ENCODE assay signal across 8 mouse cellular contexts in the genomic region with DNA sequence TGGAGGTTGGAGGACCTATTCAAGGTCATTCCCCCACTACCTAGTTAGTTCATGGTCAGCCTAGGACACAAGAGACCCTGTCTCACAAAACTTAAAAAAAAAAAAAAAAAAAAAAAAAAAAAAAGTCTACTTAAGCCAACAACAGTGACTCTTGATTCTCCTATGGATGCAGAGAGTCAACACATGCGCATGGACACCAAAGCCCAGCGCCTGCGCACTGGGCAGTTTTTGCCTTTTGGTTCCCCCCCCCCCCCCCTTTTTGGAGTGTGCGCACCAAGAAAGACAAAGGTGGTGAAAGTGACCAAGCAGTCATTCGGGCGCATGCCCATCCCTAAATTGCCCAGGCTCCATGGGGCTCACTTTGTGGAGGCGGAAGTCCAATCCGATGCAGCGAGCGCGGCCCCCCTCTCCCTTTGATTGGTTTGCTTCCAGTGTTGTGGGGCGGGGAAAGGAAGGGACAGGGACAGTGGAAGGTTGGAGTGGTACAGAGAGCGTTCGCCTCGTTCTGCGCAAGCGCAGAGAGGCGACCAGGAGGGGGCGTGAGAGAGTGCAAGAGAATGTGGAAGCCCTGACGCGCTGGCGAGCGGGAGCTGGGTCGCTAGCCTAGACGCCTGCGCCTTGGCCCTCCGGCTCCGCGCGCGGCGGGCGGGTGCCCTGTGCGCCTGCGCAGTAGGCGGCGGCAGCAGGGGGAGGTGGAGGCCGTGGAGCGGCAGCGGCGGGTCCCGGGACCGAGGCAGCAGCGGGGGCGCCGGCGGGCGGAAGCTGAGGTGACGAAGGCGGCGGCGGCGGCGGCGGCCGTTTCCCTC. TPM values are rescaled to one million over a fixed set of nuclear protein-coding genes. Genes with fewer than 3 reads are reported as not detected.
DNase-seq lines count a peak whose midpoint lies in the region; ATAC-seq and TF ChIP-seq lines count a peak whose summit lies in the region.

A gene (plus strand): TSS at position 707 of the 806 bp plus-strand sequence.

- H3K4me3 ChIP-seq in embryonic facial prominence, embryonic 14.5 days (ENCODE audit: low read depth, low read length): peak within 1 kb of the TSS; percentile 91
- peak within 1 kb of the TSS; percentile 80 for H3K4me3 ChIP-seq in heart, adult 2 months
- H3K4me3 ChIP-seq in limb, embryonic 13.5 days: peak within 1 kb of the TSS; percentile 75
- H3K4me3 ChIP-seq in midbrain, embryonic 16.5 days (ENCODE audit: low read depth, low read length): peak within 1 kb of the TSS; percentile 79

- intact Hi-C loops in heart, adult 2 months (cut with DNase I): no loop called here

- no peaks in the 10 kb centered on the region for H3K9me3 ChIP-seq in embryonic facial prominence, embryonic 14.5 days (ENCODE audit: control insufficient read depth, low read length)
- H3K9me3 ChIP-seq in limb, embryonic 13.5 days: no peaks in the 10 kb centered on the region
- H3K9me3 ChIP-seq in midbrain, embryonic 16.5 days (replicated peaks; ENCODE audit: control insufficient read depth, low read length, poor library complexity, severe bottlenecking): no peaks in the 10 kb centered on the region

- TF ChIP-seq POLR2A in heart, adult 2 months (IDR thresholded peaks at IDR 0.05; ENCODE audit: insufficient read depth, low read depth, low read length): peak; percentile 58

- DNase-seq in 3T3-L1 (ENCODE audit: low read depth, low spot score): peak; percentile 100
- DNase-seq in adrenal gland, postnatal 4 days (ENCODE audit: low spot score in 2 of 2): peak; percentile 99 to 100
- DNase-seq in embryonic facial prominence, embryonic 14.5 days (ENCODE audit: low spot score): peak; percentile 99
- DNase-seq in heart, adult 2 months: peak; percentile 100
- DNase-seq in kidney, adult 8-10 months: peak; percentile 100
- DNase-seq in spleen, postnatal 10 days (ENCODE audit: low spot score in 2 of 2): peak; percentile 100

- under 1% methylated on average over 22 of the region's 56 CpGs for WGBS in embryonic facial prominence, embryonic 14.5 days
- under 1% methylated on average over 46 of the region's 56 CpGs for WGBS in heart, adult 2 months
- 1% methylated on average over 37 of the region's 56 CpGs for WGBS in limb, embryonic 13.5 days
- under 1% methylated on average over 31 of the region's 56 CpGs for WGBS in midbrain, embryonic 16.5 days

- peaks cover 2% of the 10 kb centered on the region for H3K79me2 ChIP-seq in heart, adult 2 months (replicated peaks; ENCODE audit: control insufficient read depth, insufficient read depth, low read length)

- peaks cover 25% of the 10 kb centered on the region for H3K4me1 ChIP-seq in embryonic facial prominence, embryonic 14.5 days (ENCODE audit: control insufficient read depth, insufficient read depth, low read length)
- peaks cover 5% of the 10 kb centered on the region for H3K4me1 ChIP-seq in heart, adult 2 months (ENCODE audit: control insufficient read depth, insufficient read depth, low read length)
- peaks cover 22% of the 10 kb centered on the region for H3K4me1 ChIP-seq in limb, embryonic 13.5 days
- H3K4me1 ChIP-seq in midbrain, embryonic 16.5 days (ENCODE audit: control insufficient read depth, insufficient read depth, low read length): peaks cover 33% of the 10 kb centered on the region

- peak within 1 kb of the TSS; percentile 96 for H3K9ac ChIP-seq in embryonic facial prominence, embryonic 14.5 days (ENCODE audit: low read depth, low read length)
- peak within 1 kb of the TSS; percentile 97 for H3K9ac ChIP-seq in heart, adult 2 months (ENCODE audit: low read depth, low read length)
- peak within 1 kb of the TSS; percentile 96 for H3K9ac ChIP-seq in limb, embryonic 13.5 days
- H3K9ac ChIP-seq in midbrain, embryonic 16.5 days (ENCODE audit: low read depth, low read length): peak within 1 kb of the TSS; percentile 99

- H3K36me3 ChIP-seq in embryonic facial prominence, embryonic 14.5 days (ENCODE audit: control insufficient read depth, insufficient read depth, low read length): peaks cover 11% of the 10 kb centered on the region
- peaks cover 19% of the 10 kb centered on the region for H3K36me3 ChIP-seq in heart, adult 2 months (ENCODE audit: control insufficient read depth, insufficient read depth, low read length)
- peaks cover 14% of the 10 kb centered on the region for H3K36me3 ChIP-seq in limb, embryonic 13.5 days
- H3K36me3 ChIP-seq in midbrain, embryonic 16.5 days (ENCODE audit: control insufficient read depth, insufficient read depth, low read length): 0 out of 2 replicates have a peak, but pooled peaks cover 3% of the 10 kb centered on the region

- H3K27ac ChIP-seq in embryonic facial prominence, embryonic 14.5 days (replicated peaks; ENCODE audit: low read depth, low read length): peak within 1 kb of the TSS; percentile 95
- H3K27ac ChIP-seq in heart, adult 2 months: peak within 1 kb of the TSS; percentile 88
- H3K27ac ChIP-seq in limb, embryonic 13.5 days: peak within 1 kb of the TSS; percentile 94
- peak within 1 kb of the TSS; percentile 93 for H3K27ac ChIP-seq in midbrain, embryonic 16.5 days (ENCODE audit: low read length)

- peak; percentile 66; the same call in 1 of the 2 replicates for TF ChIP-seq EP300 in heart, adult 2 months (IDR thresholded peaks at IDR 0.05; ENCODE audit: insufficient read depth, low read depth, low read length)

- peak within 1 kb of the TSS; percentile 89 for H3K4me2 ChIP-seq in embryonic facial prominence, embryonic 14.5 days (ENCODE audit: low read depth, low read length)
- H3K4me2 ChIP-seq in limb, embryonic 13.5 days (replicated peaks): peak within 1 kb of the TSS; percentile 79
- peak within 1 kb of the TSS; percentile 87 for H3K4me2 ChIP-seq in midbrain, embryonic 16.5 days (ENCODE audit: low read length)

- peak; percentile 98 for ATAC-seq in embryonic facial prominence, embryonic 14.5 days (ENCODE audit: low read depth)
- peak; percentile 98 for ATAC-seq in limb, embryonic 13.5 days (ENCODE audit: low FRiP score, low read depth)
- peak; percentile 99 for ATAC-seq in midbrain, embryonic 16.5 days

- TF ChIP-seq CTCF in heart, adult 2 months (IDR thresholded peaks at IDR 0.05): peak; percentile 87

- no peaks in the 10 kb centered on the region for H3K27me3 ChIP-seq in embryonic facial prominence, embryonic 14.5 days (replicated peaks; ENCODE audit: control insufficient read depth, insufficient read depth, low read length)
- H3K27me3 ChIP-seq in heart, adult 2 months (ENCODE audit: control insufficient read depth, insufficient read depth, low read length): no peaks in the 10 kb centered on the region
- no peaks in the 10 kb centered on the region for H3K27me3 ChIP-seq in limb, embryonic 13.5 days
- no peaks in the 10 kb centered on the region for H3K27me3 ChIP-seq in midbrain, embryonic 16.5 days (ENCODE audit: control insufficient read depth, insufficient read depth, low read depth, low read length)

RNA-seq across cellular contexts. Expression of the gene that starts here (rescaled TPM):
- total RNA-seq in adrenal gland, postnatal 4 days (2021): 100 to 1,000 TPM in 1 of 2 experiments, 10 to 100 TPM in 1; 89.3 to 111 TPM
- 25.4 and 26.3 TPM in 2 replicates for polyA plus RNA-seq in embryonic facial prominence, embryonic 14.5 days (2014; fragmentation: Nextera tagmentation; extraction: Ambion mirVana)
- total RNA-seq in heart, adult 2 months (2021): 100 to 1,000 TPM in 1 of 2 experiments, 10 to 100 TPM in 1; 86.0 to 103 TPM
- 61.2 and 112 TPM in 2 replicates for polyA plus RNA-seq in heart, adult 2 months (2012; rRNA removed)
- polyA plus RNA-seq in limb, embryonic 13.5 days (2015; fragmentation: Nextera tagmentation; extraction: Ambion mirVana): 37.3 and 38.0 TPM in 2 replicates
- 33.3 and 37.3 TPM in 2 replicates for polyA plus RNA-seq in midbrain, embryonic 16.5 days (2015; fragmentation: Nextera tagmentation; extraction: Ambion mirVana)

Comparison
In these comparisons a context has a peak if more than half of its experiments do, and no peak if none do; other contexts are left out.
1. Peak in every context shown above with its lines: DNase-seq, ATAC-seq, H3K4me3 ChIP-seq and H3K27ac ChIP-seq.